Mouse (Mus musculus): ENCODE measurements around the gene Qrich2. TPM values are rescaled to one million over a fixed set of nuclear protein-coding genes. Genes with fewer than 3 reads are reported as not detected.
A peak's percentile ranks its signal among the peaks of the same experiment; 100 is the strongest.

Gene Qrich2
- total and polyA plus RNA-seq, 3 experiments = 0.29 to 0.38 (median 0.32) TPM

DNA sequence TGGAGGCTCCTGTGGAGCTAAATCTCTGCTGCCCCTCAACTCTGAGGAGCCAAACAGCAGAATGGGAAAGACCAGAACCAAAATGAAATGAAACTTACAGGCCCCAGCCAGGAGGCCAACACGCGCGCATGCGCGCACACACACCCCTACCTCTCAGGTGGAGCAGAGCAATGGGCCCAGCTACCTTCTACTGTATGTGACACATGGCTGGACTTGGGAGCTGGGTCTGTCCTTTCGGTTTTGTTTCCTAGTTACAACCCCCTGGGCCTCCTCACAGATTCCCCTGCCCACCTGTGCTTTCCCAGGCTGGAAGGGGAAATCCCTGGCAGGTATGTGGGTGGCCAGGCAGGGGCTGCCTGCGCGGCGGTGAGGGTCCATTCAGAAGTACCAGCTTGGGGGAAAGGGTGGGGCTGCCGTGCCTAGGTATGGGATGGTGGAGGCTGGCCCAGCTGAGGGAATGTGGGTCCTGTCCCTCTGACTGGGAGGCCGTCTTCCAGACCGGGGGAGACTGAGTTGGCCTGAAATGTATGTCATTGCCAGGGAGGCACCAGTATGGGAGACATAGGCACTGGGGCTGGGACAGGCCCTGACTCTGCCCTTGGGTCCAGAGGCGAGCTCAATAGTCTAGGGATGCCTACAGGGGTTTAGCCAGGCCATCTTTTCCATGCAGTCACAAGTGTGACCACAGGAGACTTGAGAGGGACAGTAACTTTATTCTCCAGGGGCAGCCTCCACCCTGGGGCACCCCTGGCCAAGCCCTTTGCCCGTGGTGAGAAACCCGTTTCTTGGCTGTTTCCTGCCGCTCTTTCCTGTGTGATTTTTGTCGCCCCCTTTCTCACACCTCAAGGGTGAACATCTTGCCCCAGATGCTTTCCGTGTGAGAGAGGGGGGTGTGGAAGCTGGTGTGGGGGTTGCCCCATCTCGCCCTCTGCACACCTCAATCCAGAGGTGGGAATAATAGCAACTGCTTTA lies 26.5 kb downstream of the Qrich2 start:
- Histone ChIP-seq H3K4me1 (ENCODE audit: control insufficient read depth in 1 of 2, insufficient read depth in 2 of 2) (peaks cover 48 to 80% of the 10 kb centered on the region in 2 experiments), H3K36me3 (replicated peaks in 1 of 2; ENCODE audit: control insufficient read depth in 1 of 2, insufficient read depth in 1 of 2, low read length in 1 of 2) (peaks cover 22 to 51% of the 10 kb centered on the region in 2 experiments), H3K79me2 (replicated peaks; ENCODE audit: control insufficient read depth, extremely low read depth, insufficient read depth, poor library complexity, severe bottlenecking) (peaks cover 33% of the 10 kb centered on the region), H3K4me3 (replicated peaks in 1 of 3; ENCODE audit: low read depth in 2 of 3, low read length in 2 of 3, poor library complexity in 1 of 3) (peak overlapping the region in 1 of 3 experiments; percentile 25), H3K27me3 (replicated peaks) (no peaks in the 10 kb centered on the region), H3K4me2 (ENCODE audit: insufficient read depth, low read depth, poor library complexity, severe bottlenecking) (peak overlapping the region; percentile 69), H3K9ac (ENCODE audit: insufficient read depth, low read depth) (peak overlapping the region; percentile 65), H3K27ac (ENCODE audit: insufficient read depth, low read depth) (peak overlapping the region; percentile 95), H3K9me3 (replicated peaks; ENCODE audit: low read length) (no peaks in the 10 kb centered on the region)
- dilution Hi-C loops (cut with MboI; ENCODE audit: extremely low pct_ligation_motif_present, extremely low pct_unique_long_range_greater_than_20kb, low sequenced_read_pairs) (no loop called here), in situ Hi-C loops (cut with MboI; ENCODE audit: low pct_ligation_motif_present, low pct_unique_long_range_greater_than_20kb, low sequenced_read_pairs) (loop anchor here (5.0 kb wide), 1 partner anchor 37 kb away; no protein-coding TSS in a partner anchor)
- DNase-seq (ENCODE audit: extremely low read depth) = peak; percentile 88
- TF ChIP-seq HCFC1 (IDR thresholded peaks at IDR 0.05; ENCODE audit: low read depth, low read length) (peak; percentile 61), USF1 (IDR thresholded peaks at IDR 0.05; ENCODE audit: low read depth, low read length) (no peak), ZKSCAN1 (IDR thresholded peaks at IDR 0.05; ENCODE audit: borderline replicate concordance, low read depth, low read length) (no peak), MYC (IDR thresholded peaks at IDR 0.05; ENCODE audit: low read depth, low read length) (peak; percentile 96), GABPA (IDR thresholded peaks at IDR 0.05; ENCODE audit: insufficient replicate concordance, low read depth, low read length) (no peak), CHD1 (IDR thresholded peaks at IDR 0.05; ENCODE audit: low read depth, low read length) (peak; percentile 47; the same call in 1 of the 2 replicates), NRF1 (IDR thresholded peaks at IDR 0.05; ENCODE audit: low read depth, low read length) (peak; percentile 96), NELFE (IDR thresholded peaks at IDR 0.05; ENCODE audit: low read depth, low read length) (peak; percentile 43; the same call in 1 of the 2 replicates), TBP (conservative IDR thresholded peaks at IDR 0.05; ENCODE audit: low read depth, low read length) (0 out of 2 replicates have a peak, but pooled peaks have one; percentile 53), ETS1 (conservative IDR thresholded peaks at IDR 0.05; ENCODE audit: low read depth, low read length) (peak; percentile 94), SMC3 (IDR thresholded peaks at IDR 0.05; ENCODE audit: low read depth, low read length) (peak; percentile 44), JUN (IDR thresholded peaks at IDR 0.05; ENCODE audit: insufficient read depth, low read depth, low read length) (peak; percentile 44), JUND (conservative IDR thresholded peaks at IDR 0.05; ENCODE audit: low read depth, low read length) (no peak), USF2 (conservative IDR thresholded peaks at IDR 0.05; ENCODE audit: low read depth, low read length) (peak; percentile 48), ZMIZ1 (IDR thresholded peaks at IDR 0.05; ENCODE audit: low read depth, low read length) (peak; percentile 90), PAX5 (IDR thresholded peaks at IDR 0.05; ENCODE audit: low read length) (no peak), BHLHE40 (IDR thresholded peaks at IDR 0.05; ENCODE audit: low read depth, low read length) (peak; percentile 84), ELF1 (IDR thresholded peaks at IDR 0.05; ENCODE audit: low read depth, low read length) (peak; percentile 64), RAD21 (IDR thresholded peaks at IDR 0.05; ENCODE audit: low read depth, low read length) (peak; percentile 36), CHD2 (IDR thresholded peaks at IDR 0.05; ENCODE audit: low read length) (peak; percentile 87), UBTF (IDR thresholded peaks at IDR 0.05; ENCODE audit: low read depth, low read length) (0 out of 2 replicates have a peak, but pooled peaks have one; percentile 7), EP300 (IDR thresholded peaks at IDR 0.05; ENCODE audit: low read length) (peak; percentile 92), POLR2A (IDR thresholded peaks at IDR 0.05; ENCODE audit: low read depth, low read length) (peak; percentile 67), E2F4 (IDR thresholded peaks at IDR 0.05; ENCODE audit: insufficient replicate concordance, low read depth, low read length) (no peak), MAZ (IDR thresholded peaks at IDR 0.05; ENCODE audit: low read depth, low read length) (peak; percentile 90; the same call in 1 of the 2 replicates), SIN3A (IDR thresholded peaks at IDR 0.05; ENCODE audit: low read length) (peak; percentile 90), RCOR1 (conservative IDR thresholded peaks at IDR 0.05; ENCODE audit: low read depth, low read length) (peak; percentile 74), ZNF384 (IDR thresholded peaks at IDR 0.05; ENCODE audit: low read depth, low read length) (no peak; the same call in 1 of the 2 replicates), MAX (IDR thresholded peaks at IDR 0.05; ENCODE audit: low read length) (peak; percentile 93), MXI1 (IDR thresholded peaks at IDR 0.05; ENCODE audit: low read depth, low read length) (peak; percentile 89), TCF12 (IDR thresholded peaks at IDR 0.05; ENCODE audit: low read depth, low read length) (peak; percentile 99), CTCF (conservative IDR thresholded peaks at IDR 0.05 in 1 of 2, IDR thresholded peaks at IDR 0.05 in 1 of 2; ENCODE audit: low read depth in 2 of 2, low read length in 2 of 2) (peak in 1 of 2 experiments; percentile 49; a peak in 2 of 4 replicates), IRF4 (IDR thresholded peaks at IDR 0.05; ENCODE audit: low read depth, low read length) (peak; percentile 97), KAT2A (IDR thresholded peaks at IDR 0.05; ENCODE audit: insufficient replicate concordance, low read length) (0 out of 2 replicates have a peak, but pooled peaks have one; percentile 38), ZC3H11A (IDR thresholded peaks at IDR 0.05; ENCODE audit: low read depth, low read length) (no peak), MEF2A (IDR thresholded peaks at IDR 0.05; ENCODE audit: borderline replicate concordance, low read depth, low read length) (peak; percentile 91), MAFK (IDR thresholded peaks at IDR 0.05; ENCODE audit: insufficient replicate concordance, low read length) (0 out of 2 replicates have a peak, but pooled peaks have one; percentile 28)

All from CH12.LX (cell line).